Mouse (Mus musculus): ENCODE results near the gene Cpeb3.
"Not testable (repeated sequence)": the region's sequence is repeated elsewhere in the genome, so short reads cannot be mapped to it uniquely, and the experiment has no call there.

DNA sequence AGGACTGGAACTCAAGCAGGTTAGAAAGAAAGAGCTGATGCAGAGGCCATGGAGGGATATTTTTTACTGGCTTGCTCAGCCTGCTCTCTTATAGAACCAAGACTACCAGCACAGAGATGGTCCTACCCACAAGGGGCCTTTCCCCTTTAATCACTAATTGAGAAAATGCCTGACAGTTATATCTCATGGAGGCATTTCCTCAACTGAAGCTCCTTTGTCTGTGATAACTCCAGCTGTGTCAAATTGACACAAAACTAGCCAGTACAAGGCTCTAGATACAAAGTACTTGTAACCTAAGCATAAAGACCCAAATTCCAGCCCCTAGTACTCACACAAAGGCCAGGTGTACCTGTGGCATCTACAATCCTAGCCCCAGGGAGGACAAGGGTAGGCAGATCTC lies 3.2 kb downstream of the Cpeb3 start:
- TF ChIP-seq CTCF (IDR thresholded peaks at IDR 0.05; ENCODE audit: control insufficient read depth, insufficient read depth, low read length); POLR2A (IDR thresholded peaks at IDR 0.05; ENCODE audit: borderline replicate concordance, control insufficient read depth, low read depth, low read length): not testable (repeated sequence)

Data from bone marrow, adult 2 months (tissue).